Mouse (Mus musculus) intestine, embryonic 14.5 days (tissue): ENCODE measurements around the gene D430041D05Rik. TPM values are rescaled to one million over a fixed set of nuclear protein-coding genes. Genes with fewer than 3 reads are reported as not detected.

ENCODE experiments used
- ATAC-seq: fragments of 200-750 bp; cut with Nextera tagmentation; replicated peaks from 2 replicates; pipeline ENCODE4 v1.8.0; 2017; ENCODE audit warnings: low read depth, moderate number of reproducible peaks, moderate TSS enrichment, moderate library complexity; ENCODE audit not compliant: low FRiP score, low TSS enrichment
- DNase-seq: peaks from one replicate; pipeline ENCODE4 v3.0.0-alpha.2; 2018; ENCODE audit warnings: low spot score
- H3K27ac ChIP-seq: fragments of 300-500 bp; sonication (generic); 2 replicates; pipeline ENCODE4 v1.5.1; 2014; ENCODE audit warnings: low read depth, mild to moderate bottlenecking, control low read depth
- H3K27me3 ChIP-seq: fragments of 300-500 bp; sonication (generic); replicated peaks from 2 replicates; pipeline ENCODE4 v1.6.1; 2014; ENCODE audit warnings: low read length, control low read depth; ENCODE audit not compliant: control insufficient read depth, insufficient read depth
- H3K36me3 ChIP-seq: fragments of 300-500 bp; sonication (generic); 2 replicates; pipeline ENCODE4 v1.6.1; 2014; ENCODE audit warnings: low read length, control low read depth; ENCODE audit not compliant: control insufficient read depth, insufficient read depth
- H3K4me1 ChIP-seq: fragments of 300-500 bp; sonication (generic); replicated peaks from 2 replicates; pipeline ENCODE4 v1.6.1; 2014; ENCODE audit warnings: low read length, control low read depth, mixed read lengths; ENCODE audit not compliant: control insufficient read depth, insufficient read depth
- H3K4me2 ChIP-seq: fragments of 300-500 bp; sonication (generic); 2 replicates; pipeline ENCODE4 v1.6.1; 2014; ENCODE audit warnings: low read length
- H3K4me3 ChIP-seq: fragments of 300-500 bp; sonication (generic); 2 replicates; pipeline ENCODE4 v1.5.1; 2014; ENCODE audit warnings: low read depth, low read length, control low read depth, mixed read lengths
- H3K9ac ChIP-seq: fragments of 300-500 bp; sonication (generic); 2 replicates; pipeline ENCODE4 v1.6.1; 2014; ENCODE audit warnings: mild to moderate bottlenecking, low read length
- H3K9me3 ChIP-seq: fragments of 300-500 bp; sonication (generic); 2 replicates; pipeline ENCODE4 v1.6.1; 2016; ENCODE audit warnings: low read length, control low read depth; ENCODE audit not compliant: control insufficient read depth
- WGBS: fragments of 180-500 bp; shearing (Covaris S2); extraction: QIAGEN DNeasy Blood & Tissue Kit; methylation state at CpG from one replicate; pipeline ENCODE4 v1.1.7; 2014; 5-methylcytosine and 5-hydroxymethylcytosine counted together
- polyA plus RNA-seq: library from polyadenylated mRNA; unstranded; fragments of >200 nt; fragmentation: Nextera tagmentation; extraction: Ambion mirVana; gene quantifications from 2 replicates; pipeline ENCODE4 v1.2.1, GENCODE M21; 2014

The D430041D05Rik gene
- polyA plus RNA-seq: 0.35 and 0.39 TPM in 2 replicates

- Histone ChIP-seq H3K9ac (peak within 1 kb of the TSS; percentile 48), H3K4me3 (peak within 1 kb of the TSS; percentile 57), H3K4me1 (0 out of 2 replicates have a peak, but pooled peaks cover 3% of the 10 kb centered on the region), H3K36me3 (no peaks in the 10 kb centered on the region), H3K27ac (no peak within 1 kb of the TSS), H3K27me3 (peaks cover 61% of the 10 kb centered on the region), H3K9me3 (no peaks in the 10 kb centered on the region), H3K4me2 (peak within 1 kb of the TSS; percentile 100)
- ATAC-seq (no peak), DNase-seq (no peak)
- 50% methylated on average over 4 of the region's 4 CpGs for WGBS
These were observed at the start of gene D430041D05Rik for GRCm38 (mm10) chr2:104410963-104411545. D430041D05Rik (minus strand) TSS chr2:104411013.

GRCm38 (mm10) chr2:104460021-104460420 is 49.2 kb upstream of the D430041D05Rik start:
- 20% methylated on average over 3 of the region's 3 CpGs for WGBS
- H3K9me3 ChIP-seq: no peaks in the 10 kb centered on the region
- no peak for ATAC-seq

GRCm38 (mm10) chr2:104458569-104459332 is 47.9 kb upstream of the D430041D05Rik start:
- no peak for ATAC-seq

More at GRCm38 (mm10) chr2:104460021-104460420, 49.2 kb upstream of the D430041D05Rik start:
- Histone ChIP-seq H3K27ac (no peak overlapping the region), H3K27me3 (no peaks in the 10 kb centered on the region), H3K4me2 (no peak overlapping the region), H3K4me1 (peaks cover 7% of the 10 kb centered on the region), H3K4me3 (no peak overlapping the region), H3K9ac (no peak overlapping the region), H3K36me3 (no peaks in the 10 kb centered on the region)
- DNase-seq: no peak

GRCm38 (mm10) chr2:104457106-104457505 is 46.3 kb upstream of the D430041D05Rik start:
- WGBS: 77% methylated on average over 3 of the region's 3 CpGs
- Histone ChIP-seq H3K27me3 (no peaks in the 10 kb centered on the region), H3K4me3 (no peak overlapping the region), H3K9ac (no peak overlapping the region), H3K27ac (no peak overlapping the region), H3K4me1 (peaks cover 7% of the 10 kb centered on the region), H3K4me2 (no peak overlapping the region), H3K9me3 (no peaks in the 10 kb centered on the region), H3K36me3 (no peaks in the 10 kb centered on the region)
- ATAC-seq: no peak
- no peak for DNase-seq

More at GRCm38 (mm10) chr2:104458569-104459332, 47.9 kb upstream of the D430041D05Rik start:
- no peak overlapping the region for H3K9ac ChIP-seq
- WGBS: 84% methylated on average over 8 of the region's 8 CpGs
- H3K4me3 ChIP-seq: no peak overlapping the region
- H3K36me3 ChIP-seq: no peaks in the 10 kb centered on the region
- no peak overlapping the region for H3K4me2 ChIP-seq
- DNase-seq: no peak
- peaks cover 7% of the 10 kb centered on the region for H3K4me1 ChIP-seq
- H3K27me3 ChIP-seq: no peaks in the 10 kb centered on the region
- H3K27ac ChIP-seq: no peak overlapping the region
- no peaks in the 10 kb centered on the region for H3K9me3 ChIP-seq

GRCm38 (mm10) chr2:104450685-104451084 is 39.9 kb upstream of the D430041D05Rik start:
- H3K4me3 ChIP-seq: no peak overlapping the region
- H3K27ac ChIP-seq: no peak overlapping the region
- H3K9me3 ChIP-seq: no peaks in the 10 kb centered on the region
- H3K4me2 ChIP-seq: no peak overlapping the region
- no peaks in the 10 kb centered on the region for H3K27me3 ChIP-seq
- 69% methylated on average over 3 of the region's 3 CpGs for WGBS
- no peak overlapping the region for H3K9ac ChIP-seq
- H3K36me3 ChIP-seq: no peaks in the 10 kb centered on the region
- no peak for DNase-seq
- ATAC-seq: no peak
- 0 out of 2 replicates have a peak, but pooled peaks cover 7% of the 10 kb centered on the region for H3K4me1 ChIP-seq

GRCm38 (mm10) chr2:104449191-104449590 is 38.4 kb upstream of the D430041D05Rik start:
- DNase-seq (no peak), ATAC-seq (no peak)
- Histone ChIP-seq H3K4me3 (no peak overlapping the region), H3K27ac (no peak overlapping the region), H3K9me3 (no peaks in the 10 kb centered on the region), H3K27me3 (no peaks in the 10 kb centered on the region), H3K9ac (no peak overlapping the region), H3K4me2 (no peak overlapping the region), H3K36me3 (no peaks in the 10 kb centered on the region), H3K4me1 (0 out of 2 replicates have a peak, but pooled peaks cover 7% of the 10 kb centered on the region)
- 88% methylated on average over 1 of the region's 1 CpGs for WGBS

GRCm38 (mm10) chr2:104448201-104448600 is 37.4 kb upstream of the D430041D05Rik start:
- Histone ChIP-seq H3K4me1 (0 out of 2 replicates have a peak, but pooled peaks cover 7% of the 10 kb centered on the region), H3K36me3 (no peaks in the 10 kb centered on the region), H3K27ac (no peak overlapping the region), H3K9ac (no peak overlapping the region), H3K9me3 (no peaks in the 10 kb centered on the region), H3K4me3 (no peak overlapping the region), H3K4me2 (no peak overlapping the region), H3K27me3 (no peaks in the 10 kb centered on the region)
- WGBS: 91% methylated on average over 4 of the region's 4 CpGs
- DNase-seq (no peak), ATAC-seq (no peak)

- Histone ChIP-seq H3K9me3 (no peaks in the 10 kb centered on the region), H3K36me3 (peaks cover 3% of the 10 kb centered on the region), H3K27me3 (no peaks in the 10 kb centered on the region), H3K27ac (no peak overlapping the region), H3K9ac (no peak overlapping the region), H3K4me1 (0 out of 2 replicates have a peak, but pooled peaks cover 7% of the 10 kb centered on the region), H3K4me3 (no peak overlapping the region), H3K4me2 (no peak overlapping the region)
- ATAC-seq: no peak
- no peak for DNase-seq
- 50% methylated on average over 1 of the region's 1 CpGs for WGBS
These were observed 35.2 kb upstream of the D430041D05Rik start for GRCm38 (mm10) chr2:104446016-104446415.
